Mouse (Mus musculus): ENCODE results near the gene Zfp628.

Gene Zfp628

DNA sequence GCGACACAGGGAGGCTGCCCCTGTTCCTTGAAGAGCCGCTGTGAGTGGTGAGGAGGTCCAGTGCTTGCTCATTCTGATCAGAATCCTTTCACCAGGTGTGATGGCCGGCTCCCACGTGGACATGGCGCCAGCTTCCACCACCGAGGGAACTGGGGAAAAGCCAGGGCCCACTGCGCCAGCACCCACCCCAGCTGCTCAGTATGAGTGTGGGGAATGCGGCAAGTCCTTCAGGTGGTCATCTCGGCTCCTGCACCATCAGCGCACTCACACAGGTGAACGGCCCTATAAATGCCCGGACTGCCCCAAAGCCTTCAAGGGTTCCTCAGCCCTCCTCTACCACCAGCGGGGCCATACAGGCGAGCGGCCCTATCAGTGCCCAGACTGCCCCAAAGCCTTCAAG is 3.7 kb downstream of the Zfp628 start:
- DNase-seq (ENCODE audit: low spot score): no peak

GRCm38 (mm10) chr7:4919096-4919495 is 4.1 kb downstream of the Zfp628 start:
- DNase-seq (ENCODE audit: low spot score): no peak

DNA sequence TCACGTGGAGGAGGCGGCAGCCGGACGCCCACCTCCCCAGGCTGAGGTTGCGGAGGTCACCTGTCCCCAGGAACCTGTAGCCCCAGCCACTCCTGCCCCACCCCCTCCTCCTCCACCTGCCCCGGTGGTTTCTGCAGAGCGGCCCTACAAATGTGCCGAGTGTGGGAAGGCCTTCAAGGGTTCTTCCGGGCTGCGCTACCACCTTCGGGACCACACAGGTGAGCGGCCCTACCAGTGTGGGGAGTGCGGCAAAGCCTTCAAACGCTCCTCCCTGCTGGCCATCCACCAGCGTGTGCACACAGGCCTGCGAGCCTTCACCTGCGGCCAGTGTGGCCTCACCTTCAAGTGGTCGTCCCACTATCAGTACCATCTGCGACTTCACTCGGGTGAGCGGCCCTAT is 5.0 kb downstream of the Zfp628 start:
- no peak for DNase-seq (ENCODE audit: low spot score)

DNA sequence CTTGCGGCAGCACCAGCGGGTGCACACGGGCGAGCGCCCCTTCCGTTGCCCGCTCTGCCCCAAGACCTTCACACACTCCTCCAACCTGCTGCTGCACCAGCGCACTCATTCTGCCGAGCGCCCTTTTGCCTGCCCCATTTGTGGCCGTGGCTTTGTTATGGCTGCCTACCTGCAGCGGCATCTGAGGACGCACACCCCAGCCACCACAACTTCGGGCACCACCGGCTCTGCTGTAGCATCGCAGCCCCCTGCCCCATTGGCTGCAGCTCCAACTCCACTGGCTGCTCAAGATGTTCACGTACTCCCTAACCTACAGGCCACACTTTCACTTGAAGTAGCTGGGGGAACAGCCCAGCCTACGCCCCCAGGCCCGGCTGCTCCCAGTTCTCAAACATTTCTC is 5.5 kb downstream of the Zfp628 start:
- no peak for DNase-seq (ENCODE audit: low spot score)

GRCm38 (mm10) chr7:4920976-4921823 is 6.2 kb downstream of the Zfp628 start:
- DNase-seq (ENCODE audit: low spot score): no peak

DNA sequence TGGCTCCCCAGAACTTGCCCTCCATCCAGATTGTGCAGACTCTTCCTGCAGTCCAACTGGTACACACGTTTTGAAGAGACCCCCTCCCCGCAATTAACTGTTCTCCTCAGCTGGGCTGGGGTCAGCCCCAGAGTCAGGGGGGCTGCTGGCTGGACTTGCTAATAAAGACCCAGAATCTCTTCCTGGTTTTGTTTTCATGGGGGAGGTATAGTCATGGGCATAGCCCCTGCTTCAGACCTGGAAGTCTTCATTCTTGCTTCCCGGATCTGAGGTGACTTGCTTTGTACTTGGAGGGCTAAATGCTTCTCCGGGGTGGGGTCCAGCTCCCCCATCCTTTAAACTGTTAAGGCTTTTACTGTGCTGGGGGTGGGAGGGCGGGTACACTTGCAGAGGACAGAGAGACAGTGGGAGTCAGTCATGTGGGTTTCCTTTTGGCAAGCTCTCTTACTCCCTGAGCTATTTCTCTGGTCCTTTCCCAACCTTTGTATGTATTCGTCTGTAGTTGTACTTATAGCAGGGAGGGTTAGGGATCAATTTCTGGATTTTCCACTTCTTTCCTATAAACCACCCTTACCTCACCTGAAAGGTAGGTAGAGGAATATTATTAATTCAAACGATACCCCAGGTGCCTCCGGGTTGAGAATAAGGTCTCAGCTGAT is 6.9 kb downstream of the Zfp628 start, which contains the start of gene Nat14:
Nat14 (plus strand) TSS at position 205 of the 659 bp plus-strand sequence.
- no peak for DNase-seq (ENCODE audit: low spot score)

DNA sequence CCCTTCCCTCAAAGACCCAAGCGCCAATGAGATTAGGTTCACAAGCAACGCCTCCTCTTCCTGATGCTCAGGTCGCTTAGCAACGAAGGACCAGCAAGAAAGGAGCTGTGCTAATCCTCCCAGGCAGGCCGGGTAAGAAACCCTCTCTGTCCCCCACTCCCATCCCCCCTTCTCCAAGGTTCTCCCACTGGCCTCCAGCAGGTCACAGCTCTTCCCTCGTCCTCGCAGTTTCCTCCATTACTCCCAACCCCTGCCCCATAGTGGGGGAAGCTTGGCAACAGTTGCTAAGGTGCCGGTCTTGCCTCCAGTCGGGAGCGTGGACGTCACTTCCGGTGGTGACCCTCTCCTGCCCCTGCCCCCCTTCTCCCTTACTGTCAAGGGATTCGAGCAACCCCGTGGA is 7.5 kb downstream of the Zfp628 start:
- no peak for DNase-seq (ENCODE audit: low spot score)

- DNase-seq (ENCODE audit: low spot score): no peak
These were observed 8.0 kb downstream of the Zfp628 start for GRCm38 (mm10) chr7:4922931-4923565.

DNA sequence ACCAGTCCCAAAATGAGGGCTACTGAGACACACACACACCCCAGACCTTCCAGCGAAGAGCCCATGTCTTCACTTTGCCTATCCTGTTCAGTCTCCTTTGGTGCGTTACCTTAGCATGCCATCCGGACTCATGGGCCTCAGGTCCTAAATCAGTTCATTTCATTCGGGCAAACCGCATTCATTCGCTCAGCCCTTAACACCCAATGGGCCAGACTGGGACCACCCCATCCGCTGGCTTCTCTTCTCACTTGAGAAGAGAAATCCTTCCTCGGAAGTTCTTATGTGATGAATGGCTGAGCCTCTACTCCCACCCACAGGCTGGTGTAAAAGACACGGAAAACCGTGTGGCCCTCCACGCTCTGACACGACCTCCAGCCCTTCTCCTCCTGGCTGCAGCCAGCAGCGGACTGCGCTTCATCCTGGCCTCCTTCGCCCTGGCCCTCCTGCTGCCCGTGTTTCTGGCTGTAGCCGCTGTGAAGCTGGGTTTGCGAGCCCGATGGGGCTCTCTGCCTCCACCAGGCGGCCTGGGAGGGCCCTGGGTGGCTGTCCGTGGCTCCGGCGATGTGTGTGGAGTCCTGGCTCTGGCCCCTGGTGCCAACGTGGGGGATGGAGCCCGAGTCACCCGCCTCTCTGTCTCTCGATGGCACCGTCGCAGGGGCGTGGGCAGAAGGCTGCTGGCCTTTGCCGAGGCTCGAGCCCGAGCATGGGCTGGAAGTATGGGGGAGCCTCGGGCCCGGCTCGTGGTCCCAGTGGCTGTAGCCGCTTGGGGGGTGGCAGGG is 8.8 kb downstream of the Zfp628 start:
- no peak for DNase-seq (ENCODE audit: low spot score)

DNA sequence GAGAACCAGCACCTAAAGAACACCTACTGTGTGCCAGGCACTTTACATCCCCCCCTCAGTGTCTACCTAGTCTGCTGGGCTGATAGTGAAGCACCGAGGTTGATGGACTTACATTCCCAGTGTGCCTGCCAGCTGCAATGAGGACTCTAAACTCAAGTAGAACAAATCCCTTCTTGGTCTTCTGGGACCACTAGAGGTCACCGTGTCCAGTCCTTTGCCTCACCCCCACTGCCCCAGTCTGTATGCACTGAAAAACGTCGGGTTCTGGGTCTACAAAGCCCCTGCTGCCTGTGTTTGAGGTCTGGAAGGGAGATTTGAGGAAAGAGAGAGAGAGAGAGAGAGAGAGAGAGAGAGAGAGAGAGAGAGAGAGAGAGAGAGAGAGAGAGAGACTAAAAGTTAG is 9.5 kb downstream of the Zfp628 start:
- DNase-seq (ENCODE audit: low spot score): no peak

DNA sequence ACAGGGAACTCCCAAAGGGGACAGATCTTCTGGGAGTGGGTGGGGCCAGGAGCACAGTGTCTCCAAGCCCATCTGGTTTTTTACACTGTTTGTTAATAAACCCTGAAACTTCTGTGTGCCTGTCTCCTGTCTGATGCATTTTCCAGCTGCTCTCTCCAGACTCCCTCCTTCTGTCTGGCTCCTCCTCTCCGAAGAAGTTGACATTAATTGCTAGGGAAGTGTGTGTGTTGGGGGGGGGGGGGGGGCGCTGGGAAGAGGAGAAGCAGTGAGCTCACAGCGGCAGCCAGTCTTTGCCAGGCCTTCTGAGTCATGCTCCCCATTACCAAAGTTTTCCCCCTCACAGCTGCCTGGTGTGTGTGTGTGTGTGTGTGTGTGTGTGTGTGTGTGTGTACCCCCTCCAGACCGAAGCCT is 9.9 kb downstream of the Zfp628 start:
- DNase-seq (ENCODE audit: low spot score): no peak

- no peak for DNase-seq (ENCODE audit: low spot score)
These were observed 10.7 kb downstream of the Zfp628 start, which contains the start of gene Ssc5d for GRCm38 (mm10) chr7:4925441-4926381. Gene Ssc5d, plus strand, starts transcription at chr7:4925785.

- no peak for DNase-seq (ENCODE audit: low spot score)
These were observed 11.8 kb downstream of the Zfp628 start for GRCm38 (mm10) chr7:4926849-4927248.

DNA sequence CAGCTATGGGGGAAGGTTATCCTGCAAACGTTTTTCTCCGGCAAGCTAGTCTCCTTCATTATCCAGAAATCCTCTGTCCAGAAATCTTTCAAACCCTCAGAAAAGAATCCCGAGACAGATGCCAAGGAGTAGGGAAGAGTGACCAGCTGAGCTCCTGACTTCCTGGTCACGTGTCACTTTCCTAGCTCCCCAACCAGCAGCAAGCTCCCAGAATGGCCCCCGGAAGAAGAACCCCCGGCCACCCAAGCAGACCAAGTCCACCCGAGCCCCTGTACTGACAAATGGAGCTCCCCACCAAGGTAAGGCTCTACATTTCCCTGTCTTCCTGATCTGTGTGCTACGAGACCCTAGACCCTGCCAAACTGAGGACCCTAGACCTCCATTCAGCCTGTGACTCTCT is 12.7 kb downstream of the Zfp628 start:
- no peak for DNase-seq (ENCODE audit: low spot score)

DNA sequence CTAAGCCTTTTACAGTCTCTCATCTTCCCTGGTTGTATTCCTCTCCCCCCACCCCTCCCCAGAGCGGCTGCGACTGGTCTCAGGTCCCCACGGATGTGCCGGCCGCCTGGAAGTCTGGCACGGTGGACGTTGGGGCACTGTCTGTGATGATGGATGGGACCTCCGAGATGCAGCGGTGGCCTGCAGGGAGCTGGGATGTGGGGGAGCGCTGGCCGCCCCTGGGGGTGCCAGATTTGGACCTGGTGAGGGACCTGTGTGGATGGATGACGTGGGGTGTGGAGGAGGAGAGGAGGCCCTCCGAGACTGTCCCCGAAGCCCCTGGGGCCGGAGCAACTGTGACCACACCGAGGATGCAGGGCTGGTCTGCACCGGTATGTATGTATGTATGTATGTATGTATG is 13.3 kb downstream of the Zfp628 start:
- DNase-seq (ENCODE audit: low spot score): no peak

GRCm38 (mm10) chr7:4933103-4933502 is 18.1 kb downstream of the Zfp628 start:
- DNase-seq (ENCODE audit: low spot score): no peak

DNA sequence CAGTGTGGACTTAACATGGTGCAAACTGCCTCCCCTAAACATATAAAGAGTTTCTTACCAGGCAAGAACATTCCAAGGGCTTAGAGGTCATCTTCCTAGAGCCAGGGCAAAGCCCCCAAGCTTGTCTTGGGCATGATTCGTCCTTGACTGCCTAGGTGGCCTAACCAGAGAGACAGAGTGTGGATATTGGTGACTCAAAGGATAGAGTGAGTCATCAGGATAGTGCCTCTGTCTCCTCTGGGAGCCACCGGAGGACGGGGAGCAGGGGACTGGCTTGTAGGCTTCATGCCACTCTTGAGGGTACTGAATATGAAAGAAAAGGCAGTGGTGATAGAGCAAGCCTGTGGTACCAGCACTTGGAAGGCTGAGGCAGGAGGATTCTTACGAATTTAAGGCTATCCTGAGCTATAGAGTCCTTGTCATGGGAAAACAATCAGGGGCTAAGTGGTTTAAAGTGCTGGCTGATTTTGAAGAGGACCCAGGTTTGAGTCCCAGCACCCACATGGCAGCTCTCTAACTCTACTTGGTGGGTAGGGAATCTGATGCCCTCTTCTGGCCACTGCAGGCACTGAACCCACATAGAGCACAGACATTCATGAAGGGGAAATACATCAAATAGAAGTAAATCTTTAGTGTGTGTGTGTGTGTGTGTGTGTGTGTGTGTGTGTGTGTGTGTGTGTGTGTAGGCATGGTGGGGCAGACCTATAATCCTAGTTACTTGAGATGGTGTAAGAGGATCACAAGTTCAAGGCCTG is 19.3 kb downstream of the Zfp628 start:
- no peak for DNase-seq (ENCODE audit: low spot score)

DNA sequence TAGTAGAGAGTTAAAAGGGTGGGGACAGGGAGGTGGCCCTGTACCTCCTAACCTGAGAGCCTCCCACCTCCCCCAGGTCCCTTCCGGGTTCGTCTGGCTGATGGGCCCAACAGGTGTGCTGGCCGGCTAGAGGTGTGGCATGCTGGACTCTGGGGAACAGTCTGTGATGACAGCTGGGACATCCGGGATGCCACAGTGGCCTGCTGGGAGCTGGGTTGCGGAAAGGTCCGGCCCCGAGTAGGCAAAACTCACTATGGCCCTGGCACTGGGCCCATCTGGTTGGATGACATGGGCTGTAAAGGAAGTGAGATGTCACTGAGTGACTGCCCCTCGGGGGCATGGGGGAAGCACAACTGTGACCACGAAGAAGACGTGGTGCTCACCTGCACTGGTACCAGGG is 21.8 kb downstream of the Zfp628 start:
- no peak for DNase-seq (ENCODE audit: low spot score)

DNA sequence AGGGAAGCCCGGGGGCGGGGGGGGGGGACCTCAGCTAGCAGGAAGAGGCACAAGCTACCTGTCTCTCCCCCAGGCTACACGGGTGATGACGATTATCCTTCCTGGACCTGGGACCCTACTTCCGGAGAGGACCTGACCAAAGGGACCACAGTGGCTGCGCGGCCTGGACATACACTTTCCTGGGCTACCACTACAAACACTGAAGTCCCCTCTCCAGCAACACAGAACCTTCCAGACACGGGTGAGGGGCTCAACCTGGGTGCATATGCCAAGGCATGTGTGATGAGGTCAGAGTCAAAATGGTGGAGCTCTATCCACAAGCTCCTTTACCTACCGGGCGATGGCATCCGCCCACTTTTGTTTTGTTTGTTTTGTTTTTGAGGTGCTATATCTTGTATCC is 22.4 kb downstream of the Zfp628 start:
- no peak for DNase-seq (ENCODE audit: low spot score)

GRCm38 (mm10) chr7:4938456-4938855 is 23.4 kb downstream of the Zfp628 start:
- no peak for DNase-seq (ENCODE audit: low spot score)
